Mouse (Mus musculus) hindbrain, postnatal 0 days (tissue): ENCODE data around the gene Tfec. TPM values are rescaled to one million over a fixed set of nuclear protein-coding genes. Genes with fewer than 3 reads are reported as not detected.

Experiments used
- ATAC-seq: fragments of 200-750 bp; cut with Nextera tagmentation; 2 replicates; pipeline ENCODE4 v1.8.0; 2017; ENCODE audit warnings: mild to moderate bottlenecking, moderate TSS enrichment, moderate library complexity
- DNase-seq: peaks from one replicate; pipeline ENCODE4 v3.0.0-alpha.2; 2015; ENCODE audit warnings: low spot score
- H3K27ac ChIP-seq: fragments of 300-500 bp; sonication (generic); 2 replicates; pipeline ENCODE4 v1.5.1; 2014; ENCODE audit warnings: mild to moderate bottlenecking
- H3K27me3 ChIP-seq: fragments of 300-500 bp; sonication (generic); 2 replicates; pipeline ENCODE4 v1.6.1; 2014; ENCODE audit warnings: low read length, mixed read lengths; ENCODE audit not compliant: insufficient read depth
- H3K36me3 ChIP-seq: fragments of 300-500 bp; sonication (generic); 2 replicates; pipeline ENCODE4 v1.6.1; 2014; ENCODE audit warnings: low read length, mixed read lengths; ENCODE audit not compliant: insufficient read depth
- H3K4me1 ChIP-seq: fragments of 300-500 bp; sonication (generic); 2 replicates; pipeline ENCODE4 v1.6.1; 2014; ENCODE audit warnings: antibody characterized with exemption, low read length, mixed read lengths; ENCODE audit not compliant: insufficient read depth
- H3K4me2 ChIP-seq: fragments of 300-500 bp; sonication (generic); 2 replicates; pipeline ENCODE4 v1.6.1; 2014; ENCODE audit warnings: low read depth, mild to moderate bottlenecking, low read length, moderate library complexity, mixed read lengths
- H3K4me3 ChIP-seq: fragments of 300-500 bp; sonication (generic); 2 replicates; pipeline ENCODE4 v1.5.1; 2014; ENCODE audit warnings: low read length
- H3K9ac ChIP-seq: fragments of 300-500 bp; sonication (generic); replicated peaks from 2 replicates; pipeline ENCODE4 v1.6.1; 2014; ENCODE audit warnings: mild to moderate bottlenecking, low read length, moderate library complexity, mixed read lengths
- H3K9me3 ChIP-seq: fragments of 300-500 bp; sonication (generic); 2 replicates; pipeline ENCODE4 v1.6.1; 2016; ENCODE audit warnings: low read length, mixed read lengths
- CTCF ChIP-seq: IDR thresholded peaks from 2 replicates; pipeline ENCODE4 v1.5.1; 2016; ENCODE audit warnings: antibody characterized with exemption, control low read depth, low read depth
- WGBS: fragments of 180-500 bp; shearing (Covaris S2); extraction: QIAGEN DNeasy Blood & Tissue Kit; methylation state at CpG from one replicate; pipeline ENCODE4 v1.1.7; 2014; 5-methylcytosine and 5-hydroxymethylcytosine counted together
- polyA plus RNA-seq: library from polyadenylated mRNA; unstranded; fragments of >200 nt; fragmentation: Nextera tagmentation; extraction: Ambion mirVana; gene quantifications from 2 replicates; pipeline ENCODE4 v1.2.1, GENCODE M21; 2015
- total RNA-seq: library from RNA; depleted of rRNA; stranded (reverse); fragments of >200 nt; gene quantifications from 2 replicates; pipeline ENCODE4 v1.2.3, GENCODE M21; 2014

The Tfec gene
- total and polyA plus RNA-seq, 2 experiments from 2014 or later: 0.47 TPM; not detected in 1

DNA sequence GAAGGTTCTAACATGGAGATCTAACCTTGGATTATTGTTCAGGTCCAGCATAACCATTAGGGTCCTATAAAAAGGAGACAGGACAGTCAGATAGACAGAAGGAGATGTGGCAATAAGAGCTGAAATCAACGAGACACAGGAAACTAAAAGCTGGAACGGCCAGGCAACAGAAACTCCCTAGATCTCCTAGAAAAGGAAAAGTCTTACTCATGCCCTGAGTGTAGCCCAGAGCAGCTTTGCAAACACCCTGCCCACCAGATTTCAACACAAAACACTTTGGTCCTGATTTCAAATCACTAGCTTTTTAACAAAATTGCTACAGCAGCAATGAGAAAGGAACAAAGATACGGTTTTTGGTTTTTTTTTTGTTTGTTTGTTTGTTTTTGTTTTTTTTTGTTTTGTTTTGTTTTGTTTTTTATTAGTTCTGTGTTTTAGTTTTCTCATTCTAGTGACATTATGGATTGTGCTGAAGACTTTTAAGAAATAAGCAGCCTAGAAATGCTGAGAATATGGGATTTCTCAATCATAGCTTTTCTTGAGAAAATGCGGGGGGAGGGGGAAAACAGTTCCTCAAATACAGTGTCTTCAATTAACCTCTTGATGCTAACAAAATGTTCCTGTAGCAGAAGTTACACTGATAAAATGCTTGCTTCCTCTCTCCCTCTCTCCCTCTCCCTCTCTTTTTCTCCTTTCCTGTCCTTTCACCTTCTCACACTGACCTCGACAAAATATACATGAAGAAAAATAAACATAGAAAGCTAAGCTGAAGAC, 14.5 kb downstream of the Tfec start:
- ATAC-seq: no peak
- no peak overlapping the region for H3K4me2 ChIP-seq
- no peaks in the 10 kb centered on the region for H3K36me3 ChIP-seq
- H3K9me3 ChIP-seq: peaks cover 3% of the 10 kb centered on the region; the same call in 1 of the 2 replicates
- no peaks in the 10 kb centered on the region for H3K27me3 ChIP-seq
- no peaks in the 10 kb centered on the region for H3K4me1 ChIP-seq
- no peak overlapping the region for H3K27ac ChIP-seq
- no peak for TF ChIP-seq CTCF
- no peak overlapping the region for H3K4me3 ChIP-seq
- 81% methylated on average over 5 of the region's 5 CpGs for WGBS
- no peak for DNase-seq
- no peak overlapping the region for H3K9ac ChIP-seq

DNA sequence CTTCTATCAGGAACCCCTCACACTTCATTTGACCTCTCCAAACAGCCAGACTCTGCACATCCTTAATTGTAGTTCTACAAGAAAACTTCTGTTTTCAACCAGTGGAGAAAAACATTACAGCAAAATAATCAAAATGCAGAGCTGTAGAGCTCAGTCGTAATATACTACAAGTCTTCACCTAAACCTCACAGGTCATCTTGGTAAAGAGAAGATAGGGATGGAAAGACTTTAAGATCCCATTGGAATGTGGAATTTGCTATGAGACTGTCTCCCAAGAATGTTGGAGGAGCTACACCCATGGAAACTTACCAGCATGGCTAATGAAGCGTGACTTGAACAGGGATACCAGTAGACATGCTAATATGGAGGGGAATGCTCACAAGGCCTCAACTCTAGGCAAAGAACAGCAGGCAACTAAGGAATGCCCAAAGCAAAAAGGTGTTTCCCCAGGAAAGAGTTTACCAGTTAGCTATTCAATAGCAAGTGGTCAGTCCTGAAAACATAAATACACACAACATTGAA, 24.2 kb downstream of the Tfec start:
- no peak overlapping the region for H3K4me2 ChIP-seq
- WGBS: 85% methylated on average over 2 of the region's 2 CpGs

DNA sequence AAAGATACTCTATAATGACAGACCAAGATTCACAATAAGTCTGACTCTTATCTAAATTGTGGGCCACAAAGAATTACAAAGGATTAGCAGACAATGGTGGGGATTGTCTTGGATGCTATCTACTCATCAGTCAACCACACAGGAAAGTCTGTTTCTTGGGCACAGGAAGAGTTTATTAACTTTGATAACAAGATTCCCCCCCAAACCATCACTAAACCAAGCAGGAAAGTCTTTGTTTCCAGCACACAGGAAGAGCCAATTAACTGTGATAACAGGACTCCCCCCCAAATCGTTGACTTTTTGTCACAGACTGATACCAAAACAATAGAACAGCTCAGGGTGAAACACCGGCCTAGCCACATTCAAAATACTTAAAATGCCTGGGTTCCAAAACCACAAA, 28.2 kb downstream of the Tfec start:
- Histone ChIP-seq H3K9ac (no peak overlapping the region), H3K4me3 (no peak overlapping the region), H3K9me3 (no peaks in the 10 kb centered on the region), H3K27ac (no peak overlapping the region), H3K4me2 (no peak overlapping the region), H3K36me3 (no peaks in the 10 kb centered on the region), H3K4me1 (no peaks in the 10 kb centered on the region), H3K27me3 (no peaks in the 10 kb centered on the region)
- TF ChIP-seq CTCF: no peak
- DNase-seq (no peak), ATAC-seq (no peak)
- 63% methylated on average over 2 of the region's 2 CpGs for WGBS

More for the DNA sequence above, 24.2 kb downstream of the Tfec start:
- TF ChIP-seq CTCF: no peak
- H3K9me3 ChIP-seq: no peaks in the 10 kb centered on the region
- DNase-seq: no peak
- no peak overlapping the region for H3K4me3 ChIP-seq
- H3K4me1 ChIP-seq: no peaks in the 10 kb centered on the region
- no peaks in the 10 kb centered on the region for H3K27me3 ChIP-seq
- no peak overlapping the region for H3K27ac ChIP-seq
- no peak for ATAC-seq
- no peak overlapping the region for H3K9ac ChIP-seq
- H3K36me3 ChIP-seq: no peaks in the 10 kb centered on the region

DNA sequence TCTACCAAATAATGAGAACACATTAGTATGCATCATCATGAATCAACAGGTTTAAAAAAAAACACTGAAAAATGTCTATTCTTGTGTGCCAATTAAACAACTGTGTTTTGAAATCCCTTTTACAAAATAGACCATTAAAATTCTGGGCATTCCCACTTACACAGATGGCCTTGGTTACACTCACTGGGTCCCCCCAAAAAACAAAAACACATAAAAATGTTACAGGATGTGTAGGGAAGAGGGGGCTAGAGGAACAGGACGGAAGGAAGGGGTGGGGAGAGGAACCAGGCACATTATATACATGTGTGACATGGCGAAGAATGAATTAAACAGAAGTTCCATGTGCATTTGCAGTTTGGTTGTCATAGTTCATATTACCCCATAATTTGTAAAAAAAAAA, 29.9 kb downstream of the Tfec start:
- DNase-seq (no peak), ATAC-seq (no peak)
- no peak overlapping the region for H3K4me3 ChIP-seq
- WGBS: 67% methylated on average over 2 of the region's 2 CpGs
- no peak for TF ChIP-seq CTCF
- no peaks in the 10 kb centered on the region for H3K4me1 ChIP-seq
- no peaks in the 10 kb centered on the region for H3K27me3 ChIP-seq
- H3K9ac ChIP-seq: no peak overlapping the region
- H3K9me3 ChIP-seq: no peaks in the 10 kb centered on the region
- H3K4me2 ChIP-seq: no peak overlapping the region
- H3K36me3 ChIP-seq: no peaks in the 10 kb centered on the region
- no peak overlapping the region for H3K27ac ChIP-seq

DNA sequence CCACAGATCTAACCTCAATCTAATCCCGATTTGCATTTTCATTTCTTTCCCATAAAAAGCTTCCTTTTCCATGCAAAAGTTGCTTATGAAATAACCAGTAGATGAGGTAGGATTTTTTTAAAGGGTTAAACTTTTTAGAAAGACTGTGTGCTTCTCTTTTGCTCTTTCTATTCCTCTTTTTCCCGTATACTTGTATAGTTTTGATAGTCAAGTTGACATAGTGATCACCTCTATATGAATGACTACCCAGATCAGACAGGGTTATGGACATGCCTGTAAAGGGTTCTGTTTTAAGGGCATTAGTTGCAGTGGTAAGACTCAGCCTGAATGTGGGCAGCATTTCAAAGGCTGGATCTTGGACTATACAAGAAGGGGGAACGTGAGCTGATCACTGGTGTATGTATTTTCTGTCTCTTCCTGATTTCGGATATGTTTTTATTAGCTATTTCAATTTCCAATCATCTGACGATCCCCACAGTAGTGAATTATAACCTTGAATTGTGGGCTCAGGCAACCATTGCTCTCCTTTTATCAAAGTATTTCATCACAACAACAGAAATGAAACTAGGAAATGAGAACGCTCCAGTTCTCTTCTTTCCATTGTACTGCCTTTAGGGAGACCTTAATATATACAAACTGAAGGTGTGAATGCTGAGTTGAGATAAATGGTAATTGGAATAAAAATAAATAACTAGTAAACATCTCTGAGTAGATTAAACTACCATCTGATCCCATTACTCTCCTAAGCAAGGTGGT, 35.3 kb downstream of the Tfec start:
- WGBS: 93% methylated on average over 6 of the region's 6 CpGs
- no peak for ATAC-seq

DNA sequence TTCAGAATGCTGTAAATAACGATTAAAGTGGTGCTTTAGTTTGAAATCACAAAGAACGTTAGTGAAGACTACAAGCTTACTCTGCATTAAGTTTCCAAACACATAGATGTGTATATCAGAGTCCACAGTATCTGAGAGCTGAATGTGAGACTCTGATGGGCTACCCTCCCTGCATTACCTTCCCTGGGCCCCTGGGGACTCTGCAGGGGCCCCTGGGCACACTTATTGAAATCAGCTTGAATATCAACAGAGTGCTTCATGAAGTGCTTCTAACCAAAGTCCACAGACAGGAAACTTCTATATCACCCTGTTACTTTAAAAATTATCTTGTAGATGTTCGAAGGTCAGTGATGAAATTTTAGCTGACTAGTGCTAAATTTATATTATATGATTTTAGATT, 36.2 kb downstream of the Tfec start:
- ATAC-seq (no peak), DNase-seq (no peak)

More for the DNA sequence above, 35.3 kb downstream of the Tfec start:
- Histone ChIP-seq H3K4me2 (no peak overlapping the region), H3K4me1 (no peaks in the 10 kb centered on the region), H3K36me3 (no peaks in the 10 kb centered on the region), H3K9me3 (no peaks in the 10 kb centered on the region), H3K4me3 (no peak overlapping the region), H3K27ac (no peak overlapping the region), H3K27me3 (no peaks in the 10 kb centered on the region), H3K9ac (no peak overlapping the region)
- no peak for DNase-seq
- no peak for TF ChIP-seq CTCF

More for the DNA sequence above, 36.2 kb downstream of the Tfec start:
- TF ChIP-seq CTCF: no peak
- 87% methylated on average over 3 of the region's 3 CpGs for WGBS
- H3K36me3 ChIP-seq: no peaks in the 10 kb centered on the region
- no peak overlapping the region for H3K9ac ChIP-seq
- H3K27ac ChIP-seq: no peak overlapping the region
- H3K4me3 ChIP-seq: no peak overlapping the region
- no peaks in the 10 kb centered on the region for H3K9me3 ChIP-seq
- H3K4me1 ChIP-seq: no peaks in the 10 kb centered on the region
- H3K4me2 ChIP-seq: no peak overlapping the region
- H3K27me3 ChIP-seq: no peaks in the 10 kb centered on the region
